Mouse (Mus musculus) heart, embryonic 12.5 days (tissue): Measurements from ENCODE around the gene Foxj3. TPM values are rescaled to one million over a fixed set of nuclear protein-coding genes. Genes with fewer than 3 reads are reported as not detected.

Experiments used
- ATAC-seq: fragments of 200-750 bp; cut with Nextera tagmentation; 2 replicates; pipeline ENCODE4 v1.8.0; 2017; ENCODE audit warnings: moderate TSS enrichment, moderate library complexity; ENCODE audit not compliant: insufficient number of reproducible peaks, low FRiP score
- H3K27ac ChIP-seq: fragments of 300-500 bp; sonication (generic); 2 replicates; pipeline ENCODE4 v1.5.1; 2016; ENCODE audit warnings: mild to moderate bottlenecking, moderate library complexity; ENCODE audit not compliant: poor library complexity, severe bottlenecking
- H3K27me3 ChIP-seq: fragments of 300-500 bp; sonication (generic); replicated peaks from 2 replicates; pipeline ENCODE4 v1.6.1; 2016; ENCODE audit warnings: mild to moderate bottlenecking, moderate library complexity
- H3K36me3 ChIP-seq: fragments of 300-500 bp; sonication (generic); 2 replicates; pipeline ENCODE4 v1.6.1; 2016; ENCODE audit warnings: mild to moderate bottlenecking, moderate library complexity
- H3K4me1 ChIP-seq: fragments of 300-500 bp; sonication (generic); replicated peaks from 2 replicates; pipeline ENCODE4 v1.6.1; 2016; ENCODE audit warnings: mild to moderate bottlenecking
- H3K4me2 ChIP-seq: fragments of 300-500 bp; sonication (generic); 2 replicates; pipeline ENCODE4 v1.6.1; 2016; ENCODE audit warnings: mild to moderate bottlenecking, moderate library complexity
- H3K4me3 ChIP-seq: fragments of 300-500 bp; sonication (generic); 2 replicates; pipeline ENCODE4 v1.5.1; 2016; ENCODE audit warnings: mild to moderate bottlenecking
- H3K9ac ChIP-seq: fragments of 300-500 bp; sonication (generic); 2 replicates; pipeline ENCODE4 v1.6.1; 2016; ENCODE audit warnings: mild to moderate bottlenecking, moderate library complexity
- H3K9me3 ChIP-seq: fragments of 300-500 bp; sonication (generic); replicated peaks from 2 replicates; pipeline ENCODE4 v1.6.1; 2016; ENCODE audit warnings: mild to moderate bottlenecking, moderate library complexity
- WGBS: fragments of 180-500 bp; shearing (Covaris S2); methylation state at CpG from one replicate; pipeline ENCODE4 v1.1.7; 2016; 5-methylcytosine and 5-hydroxymethylcytosine counted together
- polyA plus RNA-seq: library from polyadenylated mRNA; unstranded; fragments of >200 nt; fragmentation: Nextera tagmentation; extraction: Ambion mirVana; gene quantifications from 2 replicates; pipeline ENCODE4 v1.2.1, GENCODE M21; 2016

The Foxj3 gene
- polyA plus RNA-seq, 1 experiment from 2014 or later: 28.4 TPM

DNA sequence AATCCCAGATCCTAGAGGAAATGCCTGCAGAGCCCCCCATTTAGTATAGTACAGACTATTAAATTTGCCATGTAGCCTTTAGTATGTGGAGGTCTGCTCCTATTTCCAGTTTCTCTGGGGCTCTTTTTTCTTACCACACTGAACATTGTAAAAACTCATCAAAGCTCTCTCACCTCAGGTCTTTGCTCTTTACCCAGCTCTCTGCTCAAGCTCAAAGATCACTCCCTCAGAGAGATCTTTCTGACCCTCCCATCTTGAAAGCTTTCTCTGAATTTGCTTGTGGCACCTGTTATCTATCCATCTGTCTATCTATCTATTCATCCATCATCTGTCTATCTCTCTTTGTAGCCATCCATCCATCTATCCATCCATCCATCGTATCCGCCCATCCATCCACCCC, 128.4 kb downstream of the Foxj3 start:
- Histone ChIP-seq H3K36me3 (no peaks in the 10 kb centered on the region), H3K4me1 (peaks cover 48% of the 10 kb centered on the region), H3K4me2 (no peak overlapping the region), H3K9ac (no peak overlapping the region), H3K9me3 (no peaks in the 10 kb centered on the region), H3K27ac (no peak overlapping the region), H3K4me3 (no peak overlapping the region), H3K27me3 (no peaks in the 10 kb centered on the region)
- ATAC-seq: no peak
- WGBS: 93% methylated on average over 2 of the region's 2 CpGs

GRCm38 (mm10) chr4:119666116-119666515, 129.3 kb downstream of the Foxj3 start:
- WGBS: 37% methylated on average over 8 of the region's 8 CpGs
- ATAC-seq: no peak
- Histone ChIP-seq H3K4me3 (no peak overlapping the region), H3K27ac (peak overlapping the region; percentile 41), H3K4me2 (no peak overlapping the region), H3K27me3 (no peaks in the 10 kb centered on the region), H3K9me3 (no peaks in the 10 kb centered on the region), H3K36me3 (no peaks in the 10 kb centered on the region), H3K9ac (no peak overlapping the region), H3K4me1 (peaks cover 48% of the 10 kb centered on the region)

DNA sequence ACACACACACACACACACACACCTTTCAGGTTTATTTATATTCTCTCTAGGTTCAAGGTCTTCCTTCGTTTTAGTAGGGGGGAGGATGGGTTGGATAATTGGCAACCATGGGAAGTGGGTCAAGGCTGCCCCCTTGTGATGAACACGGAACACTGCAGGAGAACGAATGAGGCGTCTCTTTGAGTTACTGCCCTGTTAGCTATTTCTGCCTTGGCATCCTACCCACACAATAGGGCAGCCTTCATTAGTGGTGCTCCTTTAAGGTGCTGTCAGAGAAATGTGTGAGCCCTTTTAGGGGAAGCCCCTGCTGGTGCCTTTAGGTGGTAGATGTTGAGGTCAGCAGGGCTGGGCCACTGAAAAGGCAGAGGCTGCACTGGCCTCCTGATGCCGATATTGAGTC, 130.7 kb downstream of the Foxj3 start:
- no peak for ATAC-seq
- Histone ChIP-seq H3K4me2 (no peak overlapping the region), H3K4me3 (no peak overlapping the region), H3K9ac (no peak overlapping the region), H3K9me3 (no peaks in the 10 kb centered on the region), H3K27me3 (no peaks in the 10 kb centered on the region), H3K27ac (no peak overlapping the region), H3K4me1 (peaks cover 51% of the 10 kb centered on the region), H3K36me3 (no peaks in the 10 kb centered on the region)
- 25% methylated on average over 5 of the region's 5 CpGs for WGBS

GRCm38 (mm10) chr4:119668185-119668584, 131.4 kb downstream of the Foxj3 start:
- no peak overlapping the region for H3K4me2 ChIP-seq
- H3K9ac ChIP-seq: no peak overlapping the region
- WGBS: 74% methylated on average over 3 of the region's 3 CpGs
- H3K27me3 ChIP-seq: no peaks in the 10 kb centered on the region
- H3K4me3 ChIP-seq: no peak overlapping the region
- H3K36me3 ChIP-seq: no peaks in the 10 kb centered on the region
- no peak for ATAC-seq
- H3K4me1 ChIP-seq: peaks cover 47% of the 10 kb centered on the region
- no peak overlapping the region for H3K27ac ChIP-seq
- no peaks in the 10 kb centered on the region for H3K9me3 ChIP-seq

GRCm38 (mm10) chr4:119668596-119668995, 131.8 kb downstream of the Foxj3 start:
- Histone ChIP-seq H3K27me3 (no peaks in the 10 kb centered on the region), H3K9me3 (no peaks in the 10 kb centered on the region), H3K4me3 (no peak overlapping the region), H3K27ac (no peak overlapping the region), H3K9ac (no peak overlapping the region), H3K36me3 (no peaks in the 10 kb centered on the region), H3K4me1 (peaks cover 44% of the 10 kb centered on the region), H3K4me2 (no peak overlapping the region)
- no peak for ATAC-seq
- 82% methylated on average over 4 of the region's 4 CpGs for WGBS

DNA sequence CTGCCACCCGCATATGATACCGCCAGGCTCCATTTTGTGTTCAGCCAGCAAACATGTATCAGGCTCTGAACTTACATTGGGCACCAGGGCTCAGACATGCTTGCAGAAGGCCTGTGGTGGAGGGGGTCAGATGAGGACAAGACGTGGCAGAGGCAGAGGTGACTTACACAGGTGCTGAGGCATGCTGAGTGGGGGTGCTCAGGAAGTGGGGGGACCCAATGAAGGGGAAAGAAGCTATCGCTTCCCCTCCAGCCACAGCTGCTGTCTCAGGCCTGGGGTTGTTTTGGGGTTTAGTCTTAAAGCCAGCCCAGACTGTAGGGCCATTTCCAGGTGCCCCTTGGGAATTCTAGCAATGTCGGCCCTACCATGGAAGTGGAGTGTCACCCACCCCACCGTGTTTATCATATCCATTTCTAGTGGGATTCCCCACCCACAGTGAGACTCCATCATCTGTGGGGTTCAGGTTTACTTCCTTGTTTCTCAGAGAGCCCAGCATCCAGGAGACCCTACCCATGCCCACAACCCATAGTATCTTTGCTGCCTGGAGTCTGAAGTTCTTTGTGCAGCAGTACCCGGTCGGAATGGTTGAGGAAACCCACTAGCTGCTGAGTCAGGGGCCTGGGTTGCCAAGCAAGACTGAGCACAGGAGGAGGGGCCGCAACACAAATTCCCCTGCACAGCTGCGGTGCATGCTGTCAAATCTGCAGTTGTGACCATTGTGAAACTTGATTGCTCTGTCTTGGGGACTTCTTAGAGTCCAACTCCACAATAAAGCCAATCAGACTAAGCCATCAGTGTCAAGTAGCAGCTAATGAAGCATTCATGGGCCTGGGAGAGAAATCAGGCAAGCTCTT, 132.8 kb downstream of the Foxj3 start:
- 76% methylated on average over 10 of the region's 10 CpGs for WGBS
- Histone ChIP-seq H3K36me3 (no peaks in the 10 kb centered on the region), H3K9ac (no peak overlapping the region; the same call in 1 of the 2 replicates), H3K27me3 (no peaks in the 10 kb centered on the region), H3K9me3 (no peaks in the 10 kb centered on the region), H3K4me1 (peaks cover 44% of the 10 kb centered on the region), H3K4me3 (no peak overlapping the region), H3K27ac (no peak overlapping the region), H3K4me2 (no peak overlapping the region)
- no peak for ATAC-seq

DNA sequence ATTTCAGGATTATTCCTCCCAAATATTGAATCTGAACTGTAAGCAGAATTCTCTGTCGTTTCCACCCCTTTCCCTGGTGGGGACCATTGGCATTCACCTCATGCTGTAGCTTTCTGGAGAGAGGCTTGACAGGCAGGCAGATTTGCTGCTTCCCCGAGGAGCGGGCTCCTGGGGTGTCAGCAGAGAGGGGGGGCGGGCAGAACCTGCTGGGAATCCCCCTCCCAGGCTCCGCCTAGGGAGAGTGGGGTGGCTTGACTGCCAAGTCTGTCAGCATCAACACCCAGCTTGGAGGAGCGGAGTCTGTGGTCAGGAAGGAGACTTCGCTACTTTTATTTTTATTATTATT, 133.4 kb downstream of the Foxj3 start:
- H3K4me3 ChIP-seq: no peak overlapping the region
- no peak overlapping the region for H3K9ac ChIP-seq
- H3K4me2 ChIP-seq: no peak overlapping the region
- no peak for ATAC-seq
- no peaks in the 10 kb centered on the region for H3K27me3 ChIP-seq
- H3K4me1 ChIP-seq: peaks cover 41% of the 10 kb centered on the region
- H3K36me3 ChIP-seq: no peaks in the 10 kb centered on the region
- no peak overlapping the region for H3K27ac ChIP-seq
- no peaks in the 10 kb centered on the region for H3K9me3 ChIP-seq
- whole genome bisulfite sequencing: 53% methylated on average over 7 of the region's 7 CpGs

DNA sequence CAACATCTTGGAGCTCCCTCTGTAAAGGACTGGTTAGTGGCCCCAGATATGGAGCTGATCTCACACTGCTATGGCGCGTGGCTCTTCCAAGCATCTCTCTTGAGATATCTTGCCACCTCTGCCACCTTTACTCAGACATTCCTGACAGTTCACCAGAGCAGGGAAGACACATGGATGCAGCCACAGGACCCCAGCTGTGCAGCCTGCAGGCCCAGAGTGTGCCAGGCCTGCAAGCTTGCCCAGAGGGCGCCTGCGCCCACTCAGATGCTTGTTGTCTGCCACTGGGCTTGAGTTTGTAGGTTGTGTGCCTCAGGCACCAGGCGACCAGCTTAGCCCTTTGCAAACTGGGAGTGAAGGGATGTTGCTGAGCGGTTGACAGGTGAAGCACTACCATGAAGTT, 133.9 kb downstream of the Foxj3 start:
- H3K4me2 ChIP-seq: no peak overlapping the region
- H3K36me3 ChIP-seq: no peaks in the 10 kb centered on the region
- H3K9ac ChIP-seq: no peak overlapping the region
- ATAC-seq: no peak
- no peak overlapping the region for H3K4me3 ChIP-seq
- H3K9me3 ChIP-seq: no peaks in the 10 kb centered on the region
- H3K4me1 ChIP-seq: peaks cover 38% of the 10 kb centered on the region
- H3K27ac ChIP-seq: no peak overlapping the region
- WGBS: 74% methylated on average over 6 of the region's 6 CpGs
- H3K27me3 ChIP-seq: no peaks in the 10 kb centered on the region

DNA sequence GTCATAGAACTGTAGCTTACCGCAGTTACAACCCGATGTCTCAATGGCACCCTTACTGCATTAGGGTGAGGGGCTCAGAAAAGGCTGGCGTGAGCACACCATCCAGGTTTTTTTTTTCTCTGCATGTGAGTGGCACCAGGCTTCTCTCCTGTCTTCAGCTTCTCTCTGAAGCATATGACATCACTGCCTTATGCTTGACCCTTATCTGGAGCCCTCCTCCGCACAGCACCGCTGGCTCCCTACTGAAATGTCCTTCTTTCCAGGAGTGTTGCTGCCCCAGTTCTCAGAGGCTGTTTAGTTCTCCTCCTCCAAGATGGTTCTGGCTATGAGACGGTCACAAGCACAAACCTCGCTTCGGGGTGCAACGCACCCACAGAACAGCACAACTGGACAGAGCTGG, 134.4 kb downstream of the Foxj3 start:
- H3K4me3 ChIP-seq: no peak overlapping the region
- no peaks in the 10 kb centered on the region for H3K9me3 ChIP-seq
- 64% methylated on average over 9 of the region's 9 CpGs for WGBS
- H3K27ac ChIP-seq: no peak overlapping the region
- ATAC-seq: no peak
- no peak overlapping the region for H3K9ac ChIP-seq
- H3K4me2 ChIP-seq: no peak overlapping the region
- H3K27me3 ChIP-seq: no peaks in the 10 kb centered on the region
- H3K36me3 ChIP-seq: no peaks in the 10 kb centered on the region
- peaks cover 34% of the 10 kb centered on the region for H3K4me1 ChIP-seq

DNA sequence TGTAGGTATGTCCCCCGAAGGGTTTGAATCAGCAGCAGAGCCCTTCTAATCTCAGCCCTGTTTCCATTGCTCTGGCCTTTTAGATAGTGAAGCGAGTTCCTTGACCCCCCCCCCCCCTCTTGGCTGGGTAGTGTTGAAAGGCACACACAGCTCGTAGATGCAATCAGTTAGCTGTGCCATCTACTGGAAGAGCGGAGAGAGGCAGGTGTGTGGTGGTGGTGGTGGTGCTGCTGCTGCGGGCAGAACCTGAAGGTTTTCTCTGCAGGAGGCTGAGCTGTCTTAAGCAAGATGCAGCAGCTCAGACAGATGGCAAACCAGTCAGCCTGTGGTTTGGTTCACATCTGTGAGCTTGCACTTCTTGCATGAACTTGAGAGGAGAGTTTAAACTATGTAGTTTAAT, 135.9 kb downstream of the Foxj3 start:
- Histone ChIP-seq H3K9me3 (no peaks in the 10 kb centered on the region), H3K27ac (no peak overlapping the region), H3K4me2 (no peak overlapping the region), H3K9ac (no peak overlapping the region), H3K27me3 (no peaks in the 10 kb centered on the region), H3K36me3 (no peaks in the 10 kb centered on the region), H3K4me1 (peaks cover 32% of the 10 kb centered on the region), H3K4me3 (no peak overlapping the region)
- no peak for ATAC-seq
- WGBS: 15% methylated on average over 5 of the region's 5 CpGs
